Mouse (Mus musculus): Measurements from ENCODE around the gene Nectin2. TPM values are rescaled to one million over a fixed set of nuclear protein-coding genes. Genes with fewer than 3 reads are reported as not detected.
"Not testable (repeated sequence)": the region's sequence is repeated elsewhere in the genome, so short reads cannot be mapped to it uniquely, and the experiment has no call there.

Gene Nectin2
- 93.1 and 94.7 TPM in 2 replicates for polyA plus RNA-seq (2015; fragmentation: Nextera tagmentation; extraction: Ambion mirVana)

DNA sequence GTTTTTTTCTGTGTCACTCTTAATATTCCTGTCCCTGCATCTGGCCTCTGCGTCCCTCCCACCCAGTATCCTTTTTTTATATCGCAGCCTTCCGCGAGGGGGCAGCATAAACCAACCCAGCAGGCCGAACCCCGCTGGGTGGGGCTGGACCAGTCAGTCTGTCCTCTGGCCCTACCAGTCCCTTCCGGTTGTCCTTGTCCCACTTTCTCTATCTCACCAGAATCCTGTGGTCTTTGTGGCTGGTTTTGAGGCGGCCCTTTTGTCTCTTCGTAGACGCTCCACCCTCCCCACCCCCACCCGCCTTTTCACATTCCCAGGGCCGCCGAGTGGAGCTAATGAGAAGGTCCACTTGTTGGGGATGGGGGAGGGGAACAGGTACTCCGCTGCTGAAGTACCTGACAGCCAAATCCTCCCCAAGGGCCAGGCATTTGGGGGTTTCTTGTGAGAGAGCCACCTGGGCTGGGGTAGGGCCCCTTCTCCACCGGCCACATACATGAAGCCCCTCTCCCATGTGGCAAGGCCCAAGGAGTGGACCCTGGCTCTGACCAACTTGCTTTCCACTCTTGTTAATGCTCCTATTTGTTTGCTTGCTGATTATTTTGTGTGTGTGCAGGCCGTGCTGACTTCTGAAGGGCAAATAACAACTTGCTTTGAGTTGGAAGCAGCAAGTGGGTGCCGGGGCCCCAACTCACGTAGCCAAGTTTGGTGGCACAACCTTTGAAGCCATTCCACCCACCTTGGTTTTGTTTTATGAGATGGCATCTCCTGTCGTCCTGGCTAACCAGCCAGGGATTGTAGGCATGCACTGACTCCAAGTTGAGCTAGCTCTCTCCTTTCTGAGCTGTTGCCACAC, at the start of gene Nectin2:
Gene Nectin2, minus strand, starts transcription at position 267 of the 853 bp plus-strand sequence.
- H3K27me3 ChIP-seq (replicated peaks; ENCODE audit: control insufficient read depth, insufficient read depth, low read length), result no peaks in the 10 kb centered on the region
- peak within 1 kb of the TSS; percentile 94 for H3K27ac ChIP-seq (ENCODE audit: low read depth, low read length)
- peak within 1 kb of the TSS; percentile 86 for H3K4me2 ChIP-seq (replicated peaks; ENCODE audit: low read depth)
- H3K9me3 ChIP-seq (ENCODE audit: control insufficient read depth), result no peaks in the 10 kb centered on the region
- peaks cover 3% of the 10 kb centered on the region; the same call in 1 of the 2 replicates for H3K36me3 ChIP-seq (ENCODE audit: control insufficient read depth, insufficient read depth)
- peak; percentile 73 for ATAC-seq
- peak within 1 kb of the TSS; percentile 93 for H3K9ac ChIP-seq (ENCODE audit: low read depth, low read length)
- peaks cover 21% of the 10 kb centered on the region; the same call in 1 of the 2 replicates for H3K4me1 ChIP-seq (replicated peaks; ENCODE audit: control insufficient read depth, insufficient read depth, low read length)
- TF ChIP-seq CTCF (IDR thresholded peaks at IDR 0.05; ENCODE audit: low read depth), result peak; percentile 91
- H3K4me3 ChIP-seq (ENCODE audit: low read depth, low read length), result peak within 1 kb of the TSS; percentile 90
- WGBS, result 10% methylated on average over 19 of the region's 19 CpGs

DNA sequence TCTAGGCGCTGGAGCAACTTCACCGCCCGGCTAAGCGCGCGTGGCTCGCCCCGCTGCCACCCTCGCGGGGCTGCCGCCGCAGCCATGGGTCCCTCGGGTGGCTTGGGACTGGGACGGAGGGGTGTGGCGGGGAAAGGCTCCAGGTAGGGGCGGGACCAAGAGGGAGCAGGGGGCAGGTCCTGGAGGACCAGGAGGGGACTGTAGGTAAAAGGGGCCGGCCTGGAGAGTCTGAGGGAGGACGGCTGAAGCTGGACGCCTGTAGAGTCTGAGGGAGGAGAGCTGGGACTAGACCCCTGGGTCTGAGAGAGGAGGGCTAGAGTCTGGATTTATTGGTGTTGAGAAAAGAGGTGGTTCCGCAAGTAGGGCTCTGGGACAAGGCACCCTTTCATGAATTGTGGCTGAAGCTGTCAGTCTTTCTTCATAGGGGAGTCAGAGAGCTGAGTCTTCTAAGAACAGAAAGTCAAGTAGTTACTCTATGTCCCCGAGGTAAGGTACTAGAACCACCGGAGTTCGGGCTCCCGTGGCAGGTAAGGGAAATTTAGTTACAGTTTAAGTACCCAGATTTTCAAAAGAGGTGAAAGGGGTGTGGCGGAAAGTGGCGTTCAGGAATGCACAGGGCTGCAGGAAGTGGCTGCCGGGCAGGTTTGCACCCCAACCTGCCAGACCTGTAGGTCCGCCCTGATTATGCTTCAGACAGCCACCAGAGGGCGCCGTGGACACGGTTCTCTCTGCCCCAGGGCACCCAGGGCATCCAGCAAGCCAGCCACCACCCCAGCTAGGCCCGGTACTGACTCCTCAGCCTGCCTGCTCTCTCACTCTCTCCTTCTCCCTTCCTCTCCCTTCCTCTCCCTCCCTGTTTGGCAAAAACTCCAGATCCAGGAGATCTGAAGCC, 46.7 kb upstream of the Nectin2 start, which contains the start of gene Cblc:
Gene Cblc, minus strand, starts transcription at position 113 of the 892 bp plus-strand sequence.
- Histone ChIP-seq H3K9me3 (ENCODE audit: control insufficient read depth) (no peaks in the 10 kb centered on the region), H3K27me3 (replicated peaks; ENCODE audit: control insufficient read depth, insufficient read depth, low read length) (peaks cover 5% of the 10 kb centered on the region; the same call in 1 of the 2 replicates), H3K4me2 (replicated peaks; ENCODE audit: low read depth) (peak within 1 kb of the TSS; percentile 78), H3K36me3 (ENCODE audit: control insufficient read depth, insufficient read depth) (no peaks in the 10 kb centered on the region), H3K9ac (ENCODE audit: low read depth, low read length) (peak within 1 kb of the TSS; percentile 87), H3K4me3 (ENCODE audit: low read depth, low read length) (peak within 1 kb of the TSS; percentile 53), H3K27ac (ENCODE audit: low read depth, low read length) (peak within 1 kb of the TSS; percentile 90), H3K4me1 (replicated peaks; ENCODE audit: control insufficient read depth, insufficient read depth, low read length) (0 out of 2 replicates have a peak, but pooled peaks cover 3% of the 10 kb centered on the region)
- peak; percentile 95 for TF ChIP-seq CTCF (IDR thresholded peaks at IDR 0.05; ENCODE audit: low read depth)
- ATAC-seq, result peak; percentile 88
- 2% methylated on average over 31 of the region's 32 CpGs for WGBS

DNA sequence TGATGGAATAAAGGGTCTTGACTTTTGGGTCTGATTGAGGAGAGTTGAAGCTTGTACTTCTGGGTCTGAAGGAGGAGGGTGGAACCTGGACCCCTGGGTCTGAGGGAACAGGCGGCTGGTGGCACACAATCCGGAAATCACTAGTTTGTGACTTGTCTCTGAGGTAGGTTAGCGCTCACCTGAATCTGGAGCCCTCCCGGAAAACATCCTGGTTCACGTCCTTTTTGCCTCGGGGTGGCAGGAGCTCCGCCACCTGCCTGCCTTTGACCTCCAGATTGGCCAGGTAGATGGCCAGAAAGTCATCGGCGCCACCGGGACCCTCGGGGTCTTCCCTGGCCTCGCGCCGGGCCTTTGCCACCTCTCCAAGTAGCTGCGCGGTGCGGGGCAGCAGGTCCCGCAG, 46.0 kb upstream of the Nectin2 start:
- Histone ChIP-seq H3K4me2 (replicated peaks; ENCODE audit: low read depth) (peak overlapping the region; percentile 78), H3K4me3 (ENCODE audit: low read depth, low read length) (peak overlapping the region; percentile 53), H3K27ac (ENCODE audit: low read depth, low read length) (peak overlapping the region; percentile 90), H3K9ac (ENCODE audit: low read depth, low read length) (peak overlapping the region; percentile 87), H3K27me3 (replicated peaks; ENCODE audit: control insufficient read depth, insufficient read depth, low read length) (peaks cover 5% of the 10 kb centered on the region; the same call in 1 of the 2 replicates), H3K9me3 (ENCODE audit: control insufficient read depth) (no peaks in the 10 kb centered on the region), H3K36me3 (ENCODE audit: control insufficient read depth, insufficient read depth) (no peaks in the 10 kb centered on the region), H3K4me1 (replicated peaks; ENCODE audit: control insufficient read depth, insufficient read depth, low read length) (0 out of 2 replicates have a peak, but pooled peaks cover 3% of the 10 kb centered on the region)
- WGBS, result 10% methylated on average over 18 of the region's 18 CpGs
- ATAC-seq, result peak; percentile 5; the same call in 1 of the 2 replicates
- no peak for TF ChIP-seq CTCF (IDR thresholded peaks at IDR 0.05; ENCODE audit: low read depth)

DNA sequence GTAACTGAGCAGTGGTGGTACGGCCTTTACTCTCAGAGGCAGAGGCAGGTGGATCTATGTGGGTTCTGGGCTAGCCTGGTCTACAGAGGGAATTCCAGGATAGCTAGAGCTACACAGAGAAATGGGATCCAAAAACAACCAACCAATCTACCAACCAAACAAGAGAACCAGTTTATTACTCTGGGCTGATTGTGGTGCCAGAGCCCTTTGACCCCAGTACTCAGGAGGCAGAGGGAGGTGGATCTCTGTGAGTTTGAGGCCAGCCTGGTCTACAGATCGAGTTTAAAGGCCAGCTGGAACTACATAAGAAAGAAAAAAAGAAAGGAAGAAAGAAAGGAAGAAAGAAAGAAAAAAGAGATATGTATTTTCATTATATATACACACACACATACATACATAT, 45.0 kb upstream of the Nectin2 start:
- WGBS, result 51% methylated on average over 2 of the region's 2 CpGs
- Histone ChIP-seq H3K27me3 (replicated peaks; ENCODE audit: control insufficient read depth, insufficient read depth, low read length) (peaks cover 5% of the 10 kb centered on the region; the same call in 1 of the 2 replicates), H3K36me3 (ENCODE audit: control insufficient read depth, insufficient read depth) (no peaks in the 10 kb centered on the region), H3K4me3 (ENCODE audit: low read depth, low read length) (no peak overlapping the region), H3K9ac (ENCODE audit: low read depth, low read length) (no peak overlapping the region), H3K27ac (ENCODE audit: low read depth, low read length) (peak overlapping the region; percentile 17; the same call in 1 of the 2 replicates), H3K4me1 (replicated peaks; ENCODE audit: control insufficient read depth, insufficient read depth, low read length) (0 out of 2 replicates have a peak, but pooled peaks cover 3% of the 10 kb centered on the region), H3K4me2 (replicated peaks; ENCODE audit: low read depth) (peak overlapping the region; percentile 6; the same call in 1 of the 2 replicates), H3K9me3 (ENCODE audit: control insufficient read depth) (no peaks in the 10 kb centered on the region)
- no peak for ATAC-seq
- TF ChIP-seq CTCF (IDR thresholded peaks at IDR 0.05; ENCODE audit: low read depth), result no peak

DNA sequence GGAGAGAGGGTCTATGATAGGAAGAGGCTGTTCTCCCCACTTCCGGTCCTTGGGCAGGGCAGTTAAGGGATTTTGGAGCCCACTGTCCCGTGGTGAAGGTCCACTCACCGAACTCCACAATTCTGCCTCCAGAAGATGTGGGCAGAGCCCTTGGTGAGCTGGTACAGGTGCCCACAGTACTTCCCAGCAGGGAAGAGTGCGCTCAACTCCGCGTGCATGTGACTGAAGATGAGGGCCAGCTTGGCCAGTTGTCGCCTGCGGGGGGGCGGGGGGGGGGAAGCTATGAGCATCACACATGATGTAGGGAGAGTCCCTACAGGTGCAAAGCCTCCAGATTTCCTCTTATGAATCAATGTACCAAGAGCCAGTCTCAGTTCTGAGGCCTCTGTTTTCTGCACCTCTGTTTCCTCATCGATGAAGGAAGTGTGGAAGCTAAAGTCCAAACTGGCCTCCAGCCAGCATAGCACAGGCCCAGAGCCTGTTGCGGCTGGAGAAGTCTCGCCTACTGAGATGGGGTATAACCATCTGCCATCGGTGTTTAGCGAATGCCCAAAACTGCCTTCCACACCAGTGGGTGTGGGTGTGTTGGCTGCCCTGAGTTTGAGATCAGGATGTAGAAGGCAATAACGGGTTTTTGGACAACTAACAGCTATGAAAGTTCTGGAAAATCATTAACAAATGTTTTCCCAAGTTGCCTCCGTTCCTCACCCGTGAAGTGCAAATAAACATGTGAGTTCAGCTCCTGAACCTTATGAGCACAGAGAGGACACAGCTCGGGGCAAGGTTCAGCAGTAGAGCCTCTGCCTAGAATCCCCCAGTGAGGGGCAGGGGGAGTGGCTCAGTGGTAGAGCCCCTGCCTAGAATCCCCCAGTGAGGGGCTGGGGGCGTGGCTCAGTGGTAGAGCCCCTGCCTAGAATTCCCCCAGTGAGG, 42.7 kb upstream of the Nectin2 start:
- 0 out of 2 replicates have a peak, but pooled peaks cover 3% of the 10 kb centered on the region for H3K4me1 ChIP-seq (replicated peaks; ENCODE audit: control insufficient read depth, insufficient read depth, low read length)
- H3K9me3 ChIP-seq (ENCODE audit: control insufficient read depth), result no peaks in the 10 kb centered on the region
- whole genome bisulfite sequencing, result 56% methylated on average over 19 of the region's 19 CpGs
- no peaks in the 10 kb centered on the region for H3K36me3 ChIP-seq (ENCODE audit: control insufficient read depth, insufficient read depth)
- 0 out of 2 replicates have a peak overlapping the region, but pooled peaks have one; percentile 4 for H3K4me2 ChIP-seq (replicated peaks; ENCODE audit: low read depth)
- peak overlapping the region; percentile 73 for H3K27ac ChIP-seq (ENCODE audit: low read depth, low read length)
- H3K27me3 ChIP-seq (replicated peaks; ENCODE audit: control insufficient read depth, insufficient read depth, low read length), result peaks cover 5% of the 10 kb centered on the region; the same call in 1 of the 2 replicates
- no peak for TF ChIP-seq CTCF (IDR thresholded peaks at IDR 0.05; ENCODE audit: low read depth)
- no peak overlapping the region for H3K9ac ChIP-seq (ENCODE audit: low read depth, low read length)
- ATAC-seq, result peak; percentile 66
- H3K4me3 ChIP-seq (ENCODE audit: low read depth, low read length), result no peak overlapping the region

DNA sequence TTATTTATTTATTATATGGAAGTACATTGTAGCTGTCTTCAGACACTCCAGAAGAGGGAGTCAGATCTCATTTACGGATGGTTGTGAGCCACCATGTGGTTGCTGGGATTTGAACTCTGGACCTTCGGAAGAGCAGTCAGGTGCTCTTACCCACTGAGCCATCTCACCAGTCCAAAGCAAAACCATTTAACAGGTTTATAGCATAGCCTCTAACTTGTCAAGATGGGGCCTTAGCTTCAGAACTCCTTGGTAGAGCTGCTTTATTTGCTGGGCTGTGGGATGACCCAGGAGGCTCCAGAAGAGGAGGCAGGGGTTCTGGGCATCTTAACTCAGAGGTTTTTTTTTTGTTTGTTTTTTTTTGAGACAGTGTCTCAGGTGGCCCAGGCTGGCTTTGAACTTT, 41.2 kb upstream of the Nectin2 start:
- H3K9me3 ChIP-seq (ENCODE audit: control insufficient read depth); H3K27ac ChIP-seq (ENCODE audit: low read depth, low read length); H3K4me1 ChIP-seq (replicated peaks; ENCODE audit: control insufficient read depth, insufficient read depth, low read length); H3K9ac ChIP-seq (ENCODE audit: low read depth, low read length); H3K27me3 ChIP-seq (replicated peaks; ENCODE audit: control insufficient read depth, insufficient read depth, low read length); H3K4me3 ChIP-seq (ENCODE audit: low read depth, low read length); ATAC-seq; H3K36me3 ChIP-seq (ENCODE audit: control insufficient read depth, insufficient read depth); H3K4me2 ChIP-seq (replicated peaks; ENCODE audit: low read depth): not testable (repeated sequence)
- 91% methylated on average over 2 of the region's 2 CpGs for WGBS

All from intestine, postnatal 0 days (tissue).